Mouse (Mus musculus) ovary, postnatal 10 days (tissue): ENCODE measurements at regions not wholly inside any gene's neighbourhood (a gene's known extent, or its start where the extent isn't known, plus 50 kb on each side); places are given as distances from the start of the nearest gene placed in this dataset.
"Not testable (repeated sequence)": the region's sequence is repeated elsewhere in the genome, so short reads cannot be mapped to it uniquely, and the experiment has no call there.

Experiments
- DNase-seq: peaks from one replicate; pipeline ENCODE4 v3.0.0; 2022; ENCODE audit warnings: low spot score

GRCm38 (mm10) chr14:52566920-52567319 is 71.4 kb upstream of the Olfr1507 start:
- no peak for DNase-seq

- no peak for DNase-seq
These were observed 70.1 kb upstream of the Olfr1507 start for GRCm38 (mm10) chr14:52565606-52566005.

- DNase-seq = not testable (repeated sequence)
These were observed 60.8 kb upstream of the Olfr1507 start for GRCm38 (mm10) chr14:52556340-52556739.

GRCm38 (mm10) chr14:52553399-52553798 is 57.9 kb upstream of the Olfr1507 start:
- no peak for DNase-seq

GRCm38 (mm10) chr14:52547933-52548332 is 52.4 kb upstream of the Olfr1507 start:
- no peak for DNase-seq
